Mouse (Mus musculus) megakaryocyte, embryonic 14.5 days (primary cell): Measurements from ENCODE around the gene Mrm1.

Experiments
- FLI1 ChIP-seq: IDR thresholded peaks from 2 replicates; pipeline ENCODE4 v1.6.1; 2012; ENCODE audit warnings: low read length, inconsistent platforms, mixed read lengths
- GATA1 ChIP-seq: IDR thresholded peaks from 3 replicates; pipeline ENCODE4 v1.6.1; 2012; ENCODE audit warnings: mixed read lengths, low read length, inconsistent platforms, borderline replicate concordance

- TF ChIP-seq GATA1: no peak
- TF ChIP-seq FLI1: no peak
These were observed 1.9 kb upstream of the Mrm1 start for GRCm38 (mm10) chr11:84821131-84821770.
